Mouse (Mus musculus): ENCODE data around the gene Bnipl. TPM values are rescaled to one million over a fixed set of nuclear protein-coding genes. Genes with fewer than 3 reads are reported as not detected.

Bnipl gene
- polyA plus RNA-seq, 1 experiment from 2014 or later = not detected

DNA sequence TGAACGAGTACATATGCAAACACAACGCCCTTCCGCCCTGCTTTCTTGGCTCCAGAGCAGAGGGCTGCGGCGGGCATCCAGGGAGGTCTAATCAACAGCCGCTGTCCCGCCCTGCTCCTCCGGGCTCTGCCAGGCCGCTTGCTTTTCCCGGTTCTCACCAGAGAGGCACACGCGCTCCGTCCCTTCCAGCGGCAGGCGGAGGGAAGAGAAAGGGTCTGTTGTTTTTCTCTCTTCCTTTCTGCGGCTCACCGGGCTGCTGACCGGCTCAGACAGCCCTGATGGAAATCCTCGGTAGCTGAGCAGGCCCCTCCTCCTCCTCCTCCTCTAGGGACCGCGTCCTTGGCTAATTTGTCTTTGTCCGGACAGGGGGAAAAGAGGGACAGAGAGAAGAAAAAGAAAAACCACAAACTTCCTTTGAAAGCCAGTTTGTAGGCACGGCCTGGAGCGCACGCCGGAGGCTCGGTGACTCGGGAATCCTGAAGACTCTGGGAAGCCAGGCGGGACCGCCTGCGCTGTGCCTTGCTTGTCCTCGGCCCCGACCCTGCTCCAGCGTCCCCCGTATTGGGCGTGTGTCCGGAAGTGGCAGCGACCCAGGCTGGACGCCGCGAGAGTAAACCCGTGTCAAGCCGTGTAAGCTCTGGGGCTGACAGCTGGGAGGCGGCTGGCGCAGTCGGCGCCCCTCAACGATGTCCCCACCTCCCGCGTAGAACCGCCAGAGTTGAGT is 32.0 kb upstream of the Bnipl start:
- Histone ChIP-seq H3K9me3 (ENCODE audit: control insufficient read depth, low read length) (no peaks in the 10 kb centered on the region), H3K4me3 (ENCODE audit: low read length) (peak overlapping the region; percentile 54), H3K4me1 (ENCODE audit: control insufficient read depth, insufficient read depth, low read depth, low read length) (peaks cover 18% of the 10 kb centered on the region), H3K36me3 (ENCODE audit: control insufficient read depth, insufficient read depth, low read length) (no peaks in the 10 kb centered on the region), H3K27me3 (replicated peaks; ENCODE audit: control insufficient read depth, insufficient read depth, low read length) (no peaks in the 10 kb centered on the region), H3K4me2 (ENCODE audit: low read length) (peak overlapping the region; percentile 91), H3K9ac (ENCODE audit: low read depth, low read length) (peak overlapping the region; percentile 85), H3K27ac (ENCODE audit: low read depth, low read length) (peak overlapping the region; percentile 95)
- under 1% methylated on average over 49 of the region's 51 CpGs for WGBS
- ATAC-seq = peak; percentile 63

- WGBS = under 1% methylated on average over 11 of the region's 11 CpGs
- peak overlapping the region; percentile 54 for H3K4me3 ChIP-seq (ENCODE audit: low read length)
- peak overlapping the region; percentile 95 for H3K27ac ChIP-seq (ENCODE audit: low read depth, low read length)
- peaks cover 18% of the 10 kb centered on the region for H3K4me1 ChIP-seq (ENCODE audit: control insufficient read depth, insufficient read depth, low read depth, low read length)
- H3K9ac ChIP-seq (ENCODE audit: low read depth, low read length) = peak overlapping the region; percentile 85
- ATAC-seq = 0 out of 2 replicates have a peak, but pooled peaks have one; percentile 0
- no peaks in the 10 kb centered on the region for H3K9me3 ChIP-seq (ENCODE audit: control insufficient read depth, low read length)
- no peaks in the 10 kb centered on the region for H3K27me3 ChIP-seq (replicated peaks; ENCODE audit: control insufficient read depth, insufficient read depth, low read length)
- peak overlapping the region; percentile 91 for H3K4me2 ChIP-seq (ENCODE audit: low read length)
- no peaks in the 10 kb centered on the region for H3K36me3 ChIP-seq (ENCODE audit: control insufficient read depth, insufficient read depth, low read length)
These were observed 31.4 kb upstream of the Bnipl start for GRCm38 (mm10) chr3:95282381-95282864.

DNA sequence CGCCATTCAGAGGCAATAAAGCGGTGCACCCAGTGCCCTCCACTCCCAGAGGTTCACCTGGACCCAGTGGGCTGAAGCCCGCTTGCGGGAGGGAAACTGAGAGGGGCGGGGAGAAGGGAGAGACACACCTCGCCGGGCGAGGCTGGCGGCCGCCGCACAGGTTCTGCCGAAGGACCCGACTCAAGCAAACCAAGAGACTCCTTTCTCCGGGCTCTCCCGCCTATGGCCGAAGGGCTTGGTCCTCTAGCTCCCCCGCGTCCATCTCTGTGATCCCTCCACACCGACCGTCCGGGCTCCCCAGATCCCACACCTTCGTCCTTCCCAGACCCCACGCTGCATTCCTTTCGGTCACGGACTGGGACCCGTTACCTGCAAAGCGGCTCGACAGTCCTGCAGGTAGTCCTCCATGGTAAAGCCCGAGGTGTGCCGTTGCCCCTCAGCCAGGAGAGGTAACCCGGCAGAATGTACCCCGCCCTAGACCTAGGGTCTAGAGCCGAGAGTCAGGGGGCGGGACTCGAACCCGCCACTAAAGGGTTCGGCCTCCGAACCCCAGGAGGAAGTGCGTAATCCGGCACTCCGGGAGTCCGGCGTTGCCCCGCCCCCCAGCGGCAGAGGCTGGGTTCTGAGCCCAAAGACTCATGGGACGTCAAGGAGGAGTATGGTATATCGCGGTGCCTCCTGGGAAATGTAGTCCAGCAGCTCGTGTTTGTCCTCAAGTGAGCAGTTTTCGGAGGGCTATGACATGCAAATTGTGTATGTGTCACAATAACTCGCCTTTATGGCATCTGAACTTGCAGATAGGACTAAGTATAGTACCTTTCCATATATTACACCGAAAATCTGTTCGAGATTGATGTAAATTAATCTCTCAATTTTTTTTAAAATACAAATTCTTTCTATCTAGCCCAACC is 30.5 kb upstream of the Bnipl start, which contains the start of the genes Mindy1 and Prune1:
TSS of gene Mindy1 (plus strand) at position 130 of the 911 bp plus-strand sequence.
TSS of gene Prune1 (minus strand) at position 861 of the 911 bp plus-strand sequence.
- Histone ChIP-seq H3K4me3 (ENCODE audit: low read length) (peak within 1 kb of the TSS; percentile 54), H3K36me3 (ENCODE audit: control insufficient read depth, insufficient read depth, low read length) (0 out of 2 replicates have a peak, but pooled peaks cover 2% of the 10 kb centered on the region), H3K9me3 (ENCODE audit: control insufficient read depth, low read length) (no peaks in the 10 kb centered on the region), H3K27me3 (replicated peaks; ENCODE audit: control insufficient read depth, insufficient read depth, low read length) (no peaks in the 10 kb centered on the region), H3K9ac (ENCODE audit: low read depth, low read length) (peak within 1 kb of the TSS; percentile 91), H3K4me2 (ENCODE audit: low read length) (peak within 1 kb of the TSS; percentile 91), H3K27ac (ENCODE audit: low read depth, low read length) (peak within 1 kb of the TSS; percentile 95), H3K4me1 (ENCODE audit: control insufficient read depth, insufficient read depth, low read depth, low read length) (peaks cover 18% of the 10 kb centered on the region)
- ATAC-seq = peak; percentile 92
- under 1% methylated on average over 53 of the region's 53 CpGs for WGBS

DNA sequence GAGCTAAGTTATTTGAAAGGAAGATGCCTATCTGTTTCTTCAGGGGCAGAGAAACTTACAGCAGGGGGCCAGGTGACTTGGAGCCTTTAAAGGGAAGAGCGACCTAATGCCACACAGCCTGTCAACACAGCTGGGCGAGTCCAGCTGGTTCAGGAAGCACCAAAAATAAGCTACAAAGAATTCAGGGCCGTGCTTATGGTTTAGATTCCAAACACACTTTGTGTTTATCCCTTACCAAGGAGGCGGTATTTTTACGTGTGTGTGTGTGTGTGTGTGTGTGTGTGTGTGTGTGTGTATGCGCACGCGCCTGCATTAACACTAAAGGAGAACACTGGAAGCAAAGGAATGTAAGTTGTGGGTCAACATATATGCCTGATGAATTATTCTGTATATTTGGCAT is 29.8 kb upstream of the Bnipl start:
- H3K27ac ChIP-seq (ENCODE audit: low read depth, low read length) = peak overlapping the region; percentile 85
- H3K36me3 ChIP-seq (ENCODE audit: control insufficient read depth, insufficient read depth, low read length) = 0 out of 2 replicates have a peak, but pooled peaks cover 2% of the 10 kb centered on the region
- peak overlapping the region; percentile 91 for H3K4me2 ChIP-seq (ENCODE audit: low read length)
- H3K9ac ChIP-seq (ENCODE audit: low read depth, low read length) = peak overlapping the region; percentile 91
- WGBS = 24% methylated on average over 8 of the region's 8 CpGs
- ATAC-seq = no peak
- peak overlapping the region; percentile 54 for H3K4me3 ChIP-seq (ENCODE audit: low read length)
- no peaks in the 10 kb centered on the region for H3K9me3 ChIP-seq (ENCODE audit: control insufficient read depth, low read length)
- H3K4me1 ChIP-seq (ENCODE audit: control insufficient read depth, insufficient read depth, low read depth, low read length) = peaks cover 18% of the 10 kb centered on the region
- no peaks in the 10 kb centered on the region for H3K27me3 ChIP-seq (replicated peaks; ENCODE audit: control insufficient read depth, insufficient read depth, low read length)

DNA sequence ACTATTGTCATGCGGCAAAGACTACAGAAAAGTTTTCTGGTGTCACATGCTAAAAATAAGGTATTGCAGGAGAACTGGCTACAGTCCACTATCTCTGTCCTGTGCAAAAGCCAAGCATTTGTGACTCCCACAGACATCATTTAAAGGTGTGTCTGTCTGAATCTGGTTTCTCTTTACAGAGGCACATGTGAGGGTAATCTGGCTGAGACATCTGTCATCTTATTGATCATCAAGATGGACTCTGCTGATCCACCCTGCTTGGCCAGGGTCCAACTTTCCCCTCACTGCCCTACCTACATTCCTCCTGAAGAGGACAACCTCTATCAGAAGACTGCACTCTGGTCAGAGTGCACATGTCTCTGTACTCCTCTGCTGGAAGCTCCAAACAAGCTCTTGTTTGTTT is 26.2 kb upstream of the Bnipl start:
- WGBS = 83% methylated on average over 1 of the region's 1 CpGs
- ATAC-seq = no peak
- H3K27ac ChIP-seq (ENCODE audit: low read depth, low read length) = no peak overlapping the region

DNA sequence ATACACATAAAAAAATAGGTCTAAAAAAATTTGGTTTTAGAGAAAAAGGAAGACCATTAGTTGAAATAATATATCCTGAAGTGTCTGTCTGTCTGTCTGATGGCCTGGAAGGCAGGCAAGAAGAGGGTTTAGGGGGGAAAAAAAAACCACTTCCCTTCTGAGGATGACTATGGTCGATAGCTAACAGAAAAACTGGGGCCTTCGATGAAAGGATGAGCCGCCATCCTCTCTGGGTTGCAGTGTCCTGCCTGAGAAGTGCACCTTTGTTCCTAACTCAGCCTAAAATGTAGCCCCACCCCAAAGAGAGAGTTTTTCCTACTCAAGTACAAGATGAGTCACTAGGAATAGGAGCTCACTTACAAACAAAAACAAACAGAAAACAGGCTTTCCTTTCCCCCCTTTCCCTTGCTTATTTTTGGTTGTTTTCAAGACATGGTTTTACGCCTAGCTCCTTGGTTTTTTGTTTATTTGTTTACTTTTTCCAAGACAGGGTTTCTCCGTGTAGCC is 25.5 kb upstream of the Bnipl start:
- H3K9ac ChIP-seq (ENCODE audit: low read depth, low read length) = no peak overlapping the region

More for the DNA sequence above, 26.2 kb upstream of the Bnipl start:
- no peak overlapping the region for H3K4me3 ChIP-seq (ENCODE audit: low read length)
- no peaks in the 10 kb centered on the region for H3K9me3 ChIP-seq (ENCODE audit: control insufficient read depth, low read length)
- no peaks in the 10 kb centered on the region for H3K27me3 ChIP-seq (replicated peaks; ENCODE audit: control insufficient read depth, insufficient read depth, low read length)
- 0 out of 2 replicates have a peak, but pooled peaks cover 2% of the 10 kb centered on the region for H3K36me3 ChIP-seq (ENCODE audit: control insufficient read depth, insufficient read depth, low read length)
- H3K4me2 ChIP-seq (ENCODE audit: low read length) = no peak overlapping the region
- peaks cover 5% of the 10 kb centered on the region for H3K4me1 ChIP-seq (ENCODE audit: control insufficient read depth, insufficient read depth, low read depth, low read length)
- H3K9ac ChIP-seq (ENCODE audit: low read depth, low read length) = no peak overlapping the region

DNA sequence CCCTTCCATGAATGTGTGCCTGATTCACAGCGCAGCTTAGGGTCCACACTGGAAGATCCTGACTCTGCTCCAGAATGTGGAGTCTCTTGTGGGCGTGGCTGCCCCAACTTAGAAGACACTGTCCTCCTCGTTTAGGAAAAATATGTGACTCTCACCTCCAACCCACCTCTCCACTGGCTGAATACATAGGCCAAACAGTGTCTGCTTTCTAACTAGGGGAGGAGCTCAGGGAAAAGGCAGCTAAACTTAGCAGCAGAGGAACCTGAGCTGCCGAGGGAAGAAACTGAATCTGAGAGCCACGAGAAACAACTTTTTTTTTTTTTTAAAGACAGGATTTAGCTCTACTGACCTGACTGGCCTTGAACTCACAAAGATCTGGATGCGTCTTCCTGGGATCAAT is 24.2 kb upstream of the Bnipl start:
- Histone ChIP-seq H3K9ac (ENCODE audit: low read depth, low read length) (no peak overlapping the region), H3K4me1 (ENCODE audit: control insufficient read depth, insufficient read depth, low read depth, low read length) (peaks cover 2% of the 10 kb centered on the region; the same call in 1 of the 2 replicates), H3K4me3 (ENCODE audit: low read length) (no peak overlapping the region), H3K36me3 (ENCODE audit: control insufficient read depth, insufficient read depth, low read length) (0 out of 2 replicates have a peak, but pooled peaks cover 2% of the 10 kb centered on the region), H3K9me3 (ENCODE audit: control insufficient read depth, low read length) (no peaks in the 10 kb centered on the region), H3K27me3 (replicated peaks; ENCODE audit: control insufficient read depth, insufficient read depth, low read length) (no peaks in the 10 kb centered on the region), H3K4me2 (ENCODE audit: low read length) (no peak overlapping the region), H3K27ac (ENCODE audit: low read depth, low read length) (no peak overlapping the region)
- ATAC-seq = no peak
- 88% methylated on average over 6 of the region's 6 CpGs for WGBS

More for the DNA sequence above, 25.5 kb upstream of the Bnipl start:
- Histone ChIP-seq H3K4me2 (ENCODE audit: low read length) (no peak overlapping the region), H3K27me3 (replicated peaks; ENCODE audit: control insufficient read depth, insufficient read depth, low read length) (no peaks in the 10 kb centered on the region), H3K9me3 (ENCODE audit: control insufficient read depth, low read length) (no peaks in the 10 kb centered on the region), H3K27ac (ENCODE audit: low read depth, low read length) (no peak overlapping the region), H3K4me1 (ENCODE audit: control insufficient read depth, insufficient read depth, low read depth, low read length) (peaks cover 5% of the 10 kb centered on the region), H3K36me3 (ENCODE audit: control insufficient read depth, insufficient read depth, low read length) (0 out of 2 replicates have a peak, but pooled peaks cover 2% of the 10 kb centered on the region), H3K4me3 (ENCODE audit: low read length) (no peak overlapping the region)
- 76% methylated on average over 5 of the region's 5 CpGs for WGBS
- ATAC-seq = no peak

- Histone ChIP-seq H3K4me2 (ENCODE audit: low read length) (no peak overlapping the region), H3K27me3 (replicated peaks; ENCODE audit: control insufficient read depth, insufficient read depth, low read length) (no peaks in the 10 kb centered on the region), H3K27ac (ENCODE audit: low read depth, low read length) (no peak overlapping the region), H3K4me1 (ENCODE audit: control insufficient read depth, insufficient read depth, low read depth, low read length) (peaks cover under 1% of the 10 kb centered on the region; the same call in 1 of the 2 replicates), H3K36me3 (ENCODE audit: control insufficient read depth, insufficient read depth, low read length) (0 out of 2 replicates have a peak, but pooled peaks cover 2% of the 10 kb centered on the region), H3K4me3 (ENCODE audit: low read length) (no peak overlapping the region), H3K9me3 (ENCODE audit: control insufficient read depth, low read length) (no peaks in the 10 kb centered on the region), H3K9ac (ENCODE audit: low read depth, low read length) (no peak overlapping the region)
- ATAC-seq = no peak
- WGBS = 95% methylated on average over 4 of the region's 4 CpGs
These were observed 23.5 kb upstream of the Bnipl start for GRCm38 (mm10) chr3:95274453-95274852.

All from hindbrain, embryonic 16.5 days (tissue).